Mouse (Mus musculus): ENCODE results near the gene Chrnb2.

- TF ChIP-seq EP300 (IDR thresholded peaks at IDR 0.05; ENCODE audit: insufficient read depth, low read depth, low read length), result no peak
- TF ChIP-seq POLR2A (IDR thresholded peaks at IDR 0.05; ENCODE audit: insufficient read depth, low read depth, low read length), result no peak
These were observed 32.3 kb downstream of the Chrnb2 start for GRCm38 (mm10) chr3:89732091-89732490.

Data from heart, adult 2 months (tissue).